Comparison of ENCODE assay signal across 28 mouse cellular contexts in genomic region chr11:74662221-74662620, GRCm38 (mm10). TPM values are rescaled to one million over a fixed set of nuclear protein-coding genes. Genes with fewer than 3 reads are reported as not detected.
A peak's percentile ranks its signal among the peaks of the same experiment; 100 is the strongest.
DNase-seq lines count a peak whose midpoint lies in the region; ATAC-seq and TF ChIP-seq lines count a peak whose summit lies in the region.
"Had no signal": no experiment of that assay in that cellular context is flagged by ENCODE, and none has a peak within 500 bp of the region (broad histone marks: within the 10 kb centered on the region; RNA-seq: fewer than 3 reads in every experiment).

No protein-coding gene starts in this region.

- H3K4me1 ChIP-seq in heart, embryonic 10.5 days: no peaks in the 10 kb centered on the region
- no peaks in the 10 kb centered on the region for H3K4me1 ChIP-seq in liver, embryonic 11.5 days (replicated peaks; ENCODE audit: control insufficient read depth, insufficient read depth, low read length)
- H3K4me1 ChIP-seq in midbrain, embryonic 11.5 days (ENCODE audit: control insufficient read depth, insufficient read depth, low read length): no peaks in the 10 kb centered on the region
- H3K4me1 ChIP-seq in midbrain, embryonic 15.5 days: no peaks in the 10 kb centered on the region
- no peaks in the 10 kb centered on the region for H3K4me1 ChIP-seq in stomach, postnatal 0 days (replicated peaks; ENCODE audit: control insufficient read depth, insufficient read depth)
- H3K4me1 ChIP-seq: embryonic facial prominence, embryonic 13.5 days; embryonic facial prominence, embryonic 15.5 days; forebrain, embryonic 10.5 days; forebrain, embryonic 12.5 days had no signal

- 86% methylated on average over 6 of the region's 6 CpGs for WGBS in heart, embryonic 10.5 days
- WGBS in liver, embryonic 11.5 days: 91% methylated on average over 6 of the region's 6 CpGs
- 95% methylated on average over 6 of the region's 6 CpGs for WGBS in midbrain, embryonic 11.5 days
- whole genome bisulfite sequencing in midbrain, embryonic 15.5 days: 94% methylated on average over 6 of the region's 6 CpGs
- 84% methylated on average over 6 of the region's 6 CpGs for WGBS in stomach, postnatal 0 days

- ATAC-seq in liver, embryonic 11.5 days (replicated peaks; ENCODE audit: low FRiP score): no peak
- no peak for ATAC-seq in midbrain, embryonic 11.5 days (ENCODE audit: low FRiP score)
- no peak for ATAC-seq in midbrain, embryonic 15.5 days (replicated peaks)
- ATAC-seq in stomach, postnatal 0 days (ENCODE audit: low FRiP score, low TSS enrichment): no peak
- ATAC-seq: activated CD4-positive, CD25-positive, alpha-beta regulatory T cell, adult 4 months; CD4-positive, CD25-positive, alpha-beta regulatory T cell, adult 4 months; forebrain, embryonic 14.5 days; Patski had no signal

- peaks cover 100% of the 10 kb centered on the region for H3K36me3 ChIP-seq in heart, embryonic 10.5 days
- H3K36me3 ChIP-seq in liver, embryonic 11.5 days (ENCODE audit: control insufficient read depth, insufficient read depth, low read length): peaks cover 82% of the 10 kb centered on the region
- peaks cover 39% of the 10 kb centered on the region for H3K36me3 ChIP-seq in midbrain, embryonic 11.5 days (ENCODE audit: control insufficient read depth, insufficient read depth, low read length)
- peaks cover 52% of the 10 kb centered on the region for H3K36me3 ChIP-seq in midbrain, embryonic 15.5 days (replicated peaks)
- H3K36me3 ChIP-seq in stomach, postnatal 0 days (ENCODE audit: control insufficient read depth, insufficient read depth, low read length): peaks cover 54% of the 10 kb centered on the region

- no peak overlapping the region for H3K4me3 ChIP-seq in heart, embryonic 10.5 days
- no peak overlapping the region for H3K4me3 ChIP-seq in liver, embryonic 11.5 days (ENCODE audit: low read depth, low read length)
- no peak overlapping the region for H3K4me3 ChIP-seq in midbrain, embryonic 11.5 days (ENCODE audit: low read depth, low read length)
- H3K4me3 ChIP-seq in midbrain, embryonic 15.5 days: no peak overlapping the region
- no peak overlapping the region for H3K4me3 ChIP-seq in stomach, postnatal 0 days (ENCODE audit: low read depth, low read length)
- H3K4me3 ChIP-seq: embryonic facial prominence, embryonic 13.5 days; embryonic facial prominence, embryonic 15.5 days; erythroblast, embryonic 14.5 days; forebrain, embryonic 10.5 days; forebrain, embryonic 12.5 days had no signal

- DNase-seq in heart, embryonic 10.5 days (ENCODE audit: low spot score): peak; percentile 61
- DNase-seq in heart, postnatal 25 days (ENCODE audit: low spot score): no peak
- peak; percentile 32 for DNase-seq in liver, embryonic 11.5 days (ENCODE audit: low spot score)
- no peak for DNase-seq in liver
- DNase-seq in midbrain, embryonic 11.5 days (ENCODE audit: low spot score, missing footprints): peak; percentile 74
- peak; percentile 10 for DNase-seq in stomach, postnatal 0 days (ENCODE audit: low spot score)
- DNase-seq: adrenal gland, adult 8-10 months; adrenal gland, postnatal 14 days; adrenal gland, postnatal 36 days; B cell, adult 2 months; cerebellum, adult 11 months; cerebellum, adult 18-20 months; cerebellum, adult 8-10 months; cerebellum, postnatal 36 days; embryo, embryonic 11 days had no signal

- no peak overlapping the region for H3K4me2 ChIP-seq in liver, embryonic 11.5 days
- no peak overlapping the region for H3K4me2 ChIP-seq in midbrain, embryonic 11.5 days
- no peak overlapping the region for H3K4me2 ChIP-seq in midbrain, embryonic 15.5 days
- H3K4me2 ChIP-seq in stomach, postnatal 0 days (replicated peaks; ENCODE audit: low read depth): no peak overlapping the region
- H3K4me2 ChIP-seq: embryonic facial prominence, embryonic 13.5 days; embryonic facial prominence, embryonic 15.5 days; forebrain, embryonic 12.5 days had no signal

- TF ChIP-seq CTCF in stomach, postnatal 0 days (IDR thresholded peaks at IDR 0.05; ENCODE audit: low read depth): no peak

- no peaks in the 10 kb centered on the region for H3K9me3 ChIP-seq in heart, embryonic 10.5 days
- no peaks in the 10 kb centered on the region; the same call in 1 of the 2 replicates for H3K9me3 ChIP-seq in liver, embryonic 11.5 days (ENCODE audit: control insufficient read depth, low read length)
- H3K9me3 ChIP-seq in midbrain, embryonic 11.5 days (ENCODE audit: control insufficient read depth, low read length): no peaks in the 10 kb centered on the region; the same call in 1 of the 2 replicates
- no peaks in the 10 kb centered on the region for H3K9me3 ChIP-seq in midbrain, embryonic 15.5 days
- no peaks in the 10 kb centered on the region for H3K9me3 ChIP-seq in stomach, postnatal 0 days (ENCODE audit: control insufficient read depth, low read length)
- H3K9me3 ChIP-seq: embryonic facial prominence, embryonic 15.5 days had no signal

- H3K27ac ChIP-seq in heart, embryonic 10.5 days: no peak overlapping the region
- no peak overlapping the region for H3K27ac ChIP-seq in liver, embryonic 11.5 days (ENCODE audit: low read depth, low read length)
- no peak overlapping the region for H3K27ac ChIP-seq in midbrain, embryonic 11.5 days (ENCODE audit: low read depth, low read length)
- no peak overlapping the region for H3K27ac ChIP-seq in midbrain, embryonic 15.5 days
- H3K27ac ChIP-seq in stomach, postnatal 0 days (replicated peaks): no peak overlapping the region
- H3K27ac ChIP-seq: embryonic facial prominence, embryonic 13.5 days; embryonic facial prominence, embryonic 15.5 days; forebrain, embryonic 10.5 days; forebrain, embryonic 12.5 days had no signal

- intact Hi-C loops in heart, postnatal 25 days (cut with DNase I): no loop called here

- H3K27me3 ChIP-seq in heart, embryonic 10.5 days (ENCODE audit: insufficient read depth, poor library complexity, severe bottlenecking): no peaks in the 10 kb centered on the region
- no peaks in the 10 kb centered on the region for H3K27me3 ChIP-seq in liver, embryonic 11.5 days (replicated peaks; ENCODE audit: control insufficient read depth, insufficient read depth, low read length)
- no peaks in the 10 kb centered on the region for H3K27me3 ChIP-seq in midbrain, embryonic 11.5 days (ENCODE audit: control insufficient read depth, insufficient read depth, low read length)
- H3K27me3 ChIP-seq in midbrain, embryonic 15.5 days (replicated peaks): no peaks in the 10 kb centered on the region
- no peaks in the 10 kb centered on the region for H3K27me3 ChIP-seq in stomach, postnatal 0 days (ENCODE audit: control insufficient read depth, insufficient read depth, low read length)
- H3K27me3 ChIP-seq: CH12.LX; embryonic facial prominence, embryonic 13.5 days; embryonic facial prominence, embryonic 15.5 days; forebrain, embryonic 12.5 days; Patski had no signal

- no peak for TF ChIP-seq EP300 in stomach, postnatal 0 days (optimal IDR thresholded peaks at IDR 0.05)

- no peak overlapping the region for H3K9ac ChIP-seq in liver, embryonic 11.5 days (ENCODE audit: low read depth, low read length)
- H3K9ac ChIP-seq in midbrain, embryonic 11.5 days (ENCODE audit: low read length): no peak overlapping the region
- H3K9ac ChIP-seq in midbrain, embryonic 15.5 days: no peak overlapping the region
- no peak overlapping the region for H3K9ac ChIP-seq in stomach, postnatal 0 days (ENCODE audit: low read length)
- H3K9ac ChIP-seq: embryonic facial prominence, embryonic 13.5 days; embryonic facial prominence, embryonic 15.5 days; forebrain, embryonic 12.5 days had no signal

RNA-seq across cellular contexts. Expression of gene Cluh, which starts 12.9 kb away (rescaled TPM):
- 50.2 and 68.6 TPM in 2 replicates for polyA plus RNA-seq in heart, embryonic 10.5 days (2016; fragmentation: Nextera tagmentation; extraction: Ambion mirVana)
- 100 to 1,000 TPM; 208 to 227 TPM for total RNA-seq in heart, postnatal 25 days (2021)
- polyA plus RNA-seq in liver, embryonic 11.5 days (2014; fragmentation: Nextera tagmentation; extraction: Ambion mirVana): 60.9 and 61.4 TPM in 2 replicates
- polyA plus RNA-seq in midbrain, embryonic 11.5 days (2014; fragmentation: Nextera tagmentation; extraction: Ambion mirVana): 9.2 and 10.8 TPM in 2 replicates
- 18.2 TPM in 2 replicates for polyA plus RNA-seq in midbrain, embryonic 15.5 days (2015; fragmentation: Nextera tagmentation; extraction: Ambion mirVana)
- polyA plus RNA-seq in stomach, postnatal 0 days (2015; fragmentation: Nextera tagmentation; extraction: Ambion mirVana): 17.8 and 19.9 TPM in 2 replicates

RNA-seq across cellular contexts. Expression of gene Ccdc92b, which starts 42.8 kb away (rescaled TPM):
- 1.6 and 1.7 TPM in 2 replicates for polyA plus RNA-seq in heart, embryonic 10.5 days (2016; fragmentation: Nextera tagmentation; extraction: Ambion mirVana)
- total RNA-seq in heart, postnatal 25 days (2021): under 1 TPM; 0.47 to 0.59 TPM
- polyA plus RNA-seq in liver, embryonic 11.5 days (2014; fragmentation: Nextera tagmentation; extraction: Ambion mirVana): 5.3 and 5.5 TPM in 2 replicates
- 1.1 and 1.6 TPM in 2 replicates for polyA plus RNA-seq in midbrain, embryonic 11.5 days (2014; fragmentation: Nextera tagmentation; extraction: Ambion mirVana)
- 3.3 and 4.0 TPM in 2 replicates for polyA plus RNA-seq in midbrain, embryonic 15.5 days (2015; fragmentation: Nextera tagmentation; extraction: Ambion mirVana)
- polyA plus RNA-seq in stomach, postnatal 0 days (2015; fragmentation: Nextera tagmentation; extraction: Ambion mirVana): 0.55 and 0.62 TPM in 2 replicates
- total RNA-seq: CH12.LX; common myeloid progenitor, adult 5-6 weeks had no signal
- polyA plus RNA-seq: activated CD4-positive, CD25-positive, alpha-beta regulatory T cell, adult 4 months; CD4-positive, CD25-positive, alpha-beta regulatory T cell, adult 4 months; G1E had no signal

RNA-seq across cellular contexts. Expression of gene Rap1gap2, which starts 51.5 kb away (rescaled TPM):
- 5.2 and 7.0 TPM in 2 replicates for polyA plus RNA-seq in heart, embryonic 10.5 days (2016; fragmentation: Nextera tagmentation; extraction: Ambion mirVana)
- total RNA-seq in heart, postnatal 25 days (2021): 10 to 100 TPM; 85.8 to 86.8 TPM
- polyA plus RNA-seq in liver, embryonic 11.5 days (2014; fragmentation: Nextera tagmentation; extraction: Ambion mirVana): 2.1 TPM in 2 replicates
- 2.5 TPM in 2 replicates for polyA plus RNA-seq in midbrain, embryonic 11.5 days (2014; fragmentation: Nextera tagmentation; extraction: Ambion mirVana)
- 14.5 and 15.8 TPM in 2 replicates for polyA plus RNA-seq in midbrain, embryonic 15.5 days (2015; fragmentation: Nextera tagmentation; extraction: Ambion mirVana)
- 7.6 and 8.2 TPM in 2 replicates for polyA plus RNA-seq in stomach, postnatal 0 days (2015; fragmentation: Nextera tagmentation; extraction: Ambion mirVana)

Comparison
In these comparisons a context has a peak if more than half of its experiments do, and no peak if none do; other contexts are left out.
1. DNase-seq: peak in heart, embryonic 10.5 days (single experiment), liver, embryonic 11.5 days (single experiment), midbrain, embryonic 11.5 days (single experiment) and stomach, postnatal 0 days (single experiment); none in heart, postnatal 25 days (single experiment) and liver (single experiment).